Mouse (Mus musculus): ENCODE measurements around the gene Fthl17e. TPM values are rescaled to one million over a fixed set of nuclear protein-coding genes. Genes with fewer than 3 reads are reported as not detected.

The Fthl17e gene
- polyA plus RNA-seq, 1 experiment from 2014 or later, result not detected

Other genes starting within 250 kb of the Fthl17e start
- not detected in 2 replicates for gene Ssxb5, start 229.8 kb upstream of the Fthl17e start, polyA plus RNA-seq (2014; fragmentation: Nextera tagmentation; extraction: Ambion mirVana)
- gene Gm6592, start 189.5 kb upstream of the Fthl17e start, polyA plus RNA-seq (2014; fragmentation: Nextera tagmentation; extraction: Ambion mirVana), result not detected in 2 replicates
- not detected in 2 replicates for gene Gm5751, start 159.2 kb upstream of the Fthl17e start, polyA plus RNA-seq (2014; fragmentation: Nextera tagmentation; extraction: Ambion mirVana)
- gene B630019K06Rik, start 141.1 kb upstream of the Fthl17e start, polyA plus RNA-seq (2014; fragmentation: Nextera tagmentation; extraction: Ambion mirVana), result 6.9 and 7.4 TPM in 2 replicates
- gene Fthl17b, start 70.5 kb upstream of the Fthl17e start, polyA plus RNA-seq (2014; fragmentation: Nextera tagmentation; extraction: Ambion mirVana), result not detected in 2 replicates
- not detected in 2 replicates for gene Fthl17c, start 56.9 kb upstream of the Fthl17e start, polyA plus RNA-seq (2014; fragmentation: Nextera tagmentation; extraction: Ambion mirVana)
- not detected in 2 replicates for gene Fthl17d, start 46.7 kb upstream of the Fthl17e start, polyA plus RNA-seq (2014; fragmentation: Nextera tagmentation; extraction: Ambion mirVana)
- not detected in 2 replicates for gene Fthl17f, start 29.5 kb downstream of the Fthl17e start, polyA plus RNA-seq (2014; fragmentation: Nextera tagmentation; extraction: Ambion mirVana)
- gene 4930402K13Rik, start 71.1 kb downstream of the Fthl17e start, polyA plus RNA-seq (2014; fragmentation: Nextera tagmentation; extraction: Ambion mirVana), result not detected in 2 replicates
- 0.32 and 0.41 TPM in 2 replicates for gene Lancl3, start 166.4 kb downstream of the Fthl17e start, polyA plus RNA-seq (2014; fragmentation: Nextera tagmentation; extraction: Ambion mirVana)
- gene Gm14862, start 223.4 kb downstream of the Fthl17e start, polyA plus RNA-seq (2014; fragmentation: Nextera tagmentation; extraction: Ambion mirVana), result not detected in 2 replicates
- 2.5 and 3.4 TPM in 2 replicates for gene Xk, start 239.3 kb downstream of the Fthl17e start, polyA plus RNA-seq (2014; fragmentation: Nextera tagmentation; extraction: Ambion mirVana)

Data from neural tube, embryonic 11.5 days (tissue).